Mouse (Mus musculus) layer of hippocampus, adult 6 months (tissue): ENCODE measurements around the gene Gm5798. TPM values are rescaled to one million over a fixed set of nuclear protein-coding genes. Genes with fewer than 3 reads are reported as not detected.

Experiments used
- long read RNA-seq, 2 experiments: library from polyadenylated mRNA; unstranded; transcript quantifications; one replicate each; pipeline ENCODE4 v2.0.0; 2019 to 2020
- polyA plus RNA-seq: library from polyadenylated mRNA; unstranded; fragments of <200 nt; fragmentation: Nextera tagmentation; gene quantifications from 2 replicates; pipeline ENCODE4 v1.2.3, GENCODE M21; 2021

Gm5798 gene
- not detected in 2 replicates for polyA plus RNA-seq
- long read RNA-seq, experiment 1 = 0 reads
- long read RNA-seq, experiment 2 = 0 reads

DNA sequence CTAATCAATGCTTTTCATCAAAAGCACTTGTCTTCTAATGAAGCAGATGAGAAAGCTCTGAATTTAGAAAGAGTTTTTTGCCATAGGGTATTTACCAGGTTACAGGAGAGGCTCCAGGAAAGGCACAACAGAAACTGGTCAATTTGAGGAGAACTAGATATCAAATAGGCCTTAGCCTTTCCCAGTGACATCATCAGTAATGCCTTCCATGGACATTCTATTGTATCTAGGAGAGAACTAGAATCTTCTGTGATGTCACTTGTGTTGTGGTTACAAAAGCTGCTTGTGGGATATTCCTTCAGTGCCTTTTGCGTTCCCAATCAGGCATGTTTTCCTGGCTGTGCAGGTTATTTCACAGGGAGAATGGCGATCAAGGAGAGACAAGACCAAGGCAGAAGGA is at the start of gene Gm5798:
Gene Gm5798, plus strand, starts transcription at position 301 of the 400 bp plus-strand sequence.

DNA sequence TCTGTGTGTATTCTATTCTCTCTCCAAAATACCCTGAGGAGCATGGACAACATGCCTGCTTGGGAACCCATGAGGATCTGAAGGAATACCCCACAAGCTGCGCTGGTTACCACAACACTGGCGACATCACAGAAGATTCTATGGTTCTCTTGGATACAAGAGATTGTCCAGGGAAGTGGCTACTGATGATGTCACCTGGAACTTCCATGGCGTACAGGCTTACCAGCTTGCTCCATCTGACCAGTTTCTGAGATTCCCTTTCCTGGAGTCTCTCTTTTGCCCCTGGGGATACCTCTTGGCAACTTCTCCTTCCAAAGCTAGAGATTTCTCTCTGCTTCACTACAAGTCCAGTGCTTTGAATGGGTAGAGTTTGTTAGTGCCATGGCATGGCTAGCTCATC is 37.9 kb downstream of the Gm5798 start, which contains the start of gene Gm7945:
Gene Gm7945, minus strand, starts transcription at position 101 of the 400 bp plus-strand sequence.

Other genes with a start within 250 kb of the Gm5798 start
- gene Mat1a, start 243.6 kb upstream of the Gm5798 start, polyA plus RNA-seq = not detected in 2 replicates
- gene Sftpa1, start 216.8 kb upstream of the Gm5798 start, polyA plus RNA-seq = not detected in 2 replicates
- gene Mbl1, start 197.2 kb upstream of the Gm5798 start, polyA plus RNA-seq = not detected in 2 replicates
- gene Sftpd, start 163.5 kb upstream of the Gm5798 start, polyA plus RNA-seq = not detected in 2 replicates
- not detected in 2 replicates for gene Gm2832, start 69.8 kb upstream of the Gm5798 start, polyA plus RNA-seq
- not detected in 2 replicates for gene Gm7945, start 37.8 kb downstream of the Gm5798 start, polyA plus RNA-seq
- not detected in 2 replicates for gene Gm6482, start 59.7 kb downstream of the Gm5798 start, polyA plus RNA-seq
- not detected in 2 replicates for gene Gm7954, start 104.9 kb downstream of the Gm5798 start, polyA plus RNA-seq
- gene Gm3486, start 140.9 kb downstream of the Gm5798 start, polyA plus RNA-seq = not detected in 2 replicates
- gene Gm7970, start 207.0 kb downstream of the Gm5798 start, polyA plus RNA-seq = not detected in 2 replicates
- gene 1700049E17Rik2, start 224.6 kb downstream of the Gm5798 start, polyA plus RNA-seq = not detected in 2 replicates